Mouse (Mus musculus) heart, adult 18-20 months (tissue): Measurements from ENCODE around the gene Tmem88. TPM values are rescaled to one million over a fixed set of nuclear protein-coding genes. Genes with fewer than 3 reads are reported as not detected.
A peak's percentile ranks its signal among the peaks of the same experiment; 100 is the strongest.

Experiments used
- DNase-seq, 2 experiments: peaks; one replicate each; pipeline ENCODE4 v3.0.0; 2021 to 2022; ENCODE audit warnings: mixed read lengths in 1 of 2
- total RNA-seq, 2 experiments: library from RNA; stranded (reverse); gene quantifications; 2 replicates each; pipeline ENCODE4 v1.2.3; 2021

Gene Tmem88
- total RNA-seq, 2 experiments from 2014 or later, result 10.3 to 14.3 TPM

- DNase-seq, result no peak
Measured at GRCm38 (mm10) chr11:69416921-69417448, 19.0 kb upstream of the Tmem88 start.

- DNase-seq, result no peak
Measured at GRCm38 (mm10) chr11:69416509-69416908, 18.5 kb upstream of the Tmem88 start.

- peak; percentile 64 to 66 for DNase-seq
Measured at GRCm38 (mm10) chr11:69415668-69416451, 17.8 kb upstream of the Tmem88 start.

- DNase-seq, result peak in 1 of 2 experiments; percentile 79
Measured at GRCm38 (mm10) chr11:69415327-69415667, 17.3 kb upstream of the Tmem88 start.

- DNase-seq, result no peak
Measured at GRCm38 (mm10) chr11:69414421-69415326, 16.6 kb upstream of the Tmem88 start.

- no peak for DNase-seq
Measured at GRCm38 (mm10) chr11:69413221-69414181, 15.5 kb upstream of the Tmem88 start, which contains the start of gene Kdm6b. Gene Kdm6b, minus strand, starts transcription at chr11:69413675.

- no peak for DNase-seq
Measured at GRCm38 (mm10) chr11:69412548-69412947, 14.5 kb upstream of the Tmem88 start.

- peak; percentile 81 to 85 for DNase-seq
Measured at GRCm38 (mm10) chr11:69411538-69412203, 13.6 kb upstream of the Tmem88 start.

- peak; percentile 95 to 96 for DNase-seq
Measured at GRCm38 (mm10) chr11:69411073-69411535, 13.1 kb upstream of the Tmem88 start.

GRCm38 (mm10) chr11:69410310-69411072 lies 12.5 kb upstream of the Tmem88 start:
- peak in 1 of 2 experiments; percentile 89 for DNase-seq

- DNase-seq, result peak in 1 of 2 experiments; percentile 80
Measured at GRCm38 (mm10) chr11:69410045-69410309, 11.9 kb upstream of the Tmem88 start.

GRCm38 (mm10) chr11:69409378-69410044 lies 11.5 kb upstream of the Tmem88 start:
- DNase-seq, result peak; percentile 87 to 89

GRCm38 (mm10) chr11:69408541-69409377 lies 10.7 kb upstream of the Tmem88 start:
- DNase-seq, result peak; percentile 90 to 94

- DNase-seq, result no peak
Measured at GRCm38 (mm10) chr11:69407724-69408004, 9.6 kb upstream of the Tmem88 start.

GRCm38 (mm10) chr11:69406867-69407723 lies 9.1 kb upstream of the Tmem88 start:
- DNase-seq, result no peak

GRCm38 (mm10) chr11:69406282-69406681 lies 8.2 kb upstream of the Tmem88 start:
- no peak for DNase-seq

GRCm38 (mm10) chr11:69405397-69406200 lies 7.6 kb upstream of the Tmem88 start:
- no peak for DNase-seq
